Mouse (Mus musculus) thymus, postnatal 4 days (tissue): ENCODE results near the gene Rho.

Experiments used
- DNase-seq: peaks from one replicate; pipeline ENCODE4 v3.0.0; 2021

The Rho gene

DNA sequence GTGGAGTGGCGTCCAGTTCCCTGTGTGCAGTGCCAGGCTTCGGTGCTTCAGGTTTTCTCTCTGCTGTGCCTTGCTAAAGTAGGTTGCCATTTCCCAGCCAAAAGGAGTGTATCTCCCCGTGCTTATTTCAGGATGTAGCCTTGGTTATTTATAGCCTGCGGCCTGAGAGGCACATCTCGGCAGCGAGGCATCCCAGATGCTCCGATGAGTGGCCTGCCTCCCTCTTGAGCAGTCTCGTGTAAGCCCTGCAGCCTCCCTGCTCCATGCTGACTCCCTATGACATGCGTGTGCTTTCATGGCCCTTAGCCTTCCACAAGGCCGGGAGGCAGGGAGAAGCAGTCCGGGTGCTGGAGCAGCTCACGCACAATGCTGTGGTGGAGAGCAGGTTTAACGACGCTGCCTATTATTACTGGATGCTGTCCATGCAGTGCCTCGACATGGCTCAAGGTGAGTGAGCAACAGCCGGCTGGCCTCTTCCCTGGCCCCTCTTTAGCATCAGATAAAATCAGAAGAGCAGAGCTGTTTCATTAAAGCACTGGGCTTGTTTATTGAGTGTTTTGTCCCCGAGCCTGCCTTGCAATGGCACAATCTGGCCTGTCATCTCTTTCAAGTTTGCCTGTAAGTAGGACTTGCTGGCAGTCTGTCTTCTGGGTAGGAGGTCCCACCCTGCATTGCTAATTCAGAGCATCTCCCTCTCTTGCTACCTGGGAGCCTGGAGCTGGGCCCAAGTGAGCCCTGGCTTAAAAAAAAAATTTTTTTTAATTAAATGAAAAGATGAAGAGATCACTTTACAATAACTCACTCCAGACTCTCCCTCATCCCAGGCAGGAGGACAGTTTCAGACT, 15.7 kb upstream of the Rho start:
- DNase-seq, result no peak

GRCm38 (mm10) chr6:115916611-115917010, 14.9 kb upstream of the Rho start:
- DNase-seq, result no peak

GRCm38 (mm10) chr6:115918615-115919014, 12.9 kb upstream of the Rho start:
- no peak for DNase-seq

DNA sequence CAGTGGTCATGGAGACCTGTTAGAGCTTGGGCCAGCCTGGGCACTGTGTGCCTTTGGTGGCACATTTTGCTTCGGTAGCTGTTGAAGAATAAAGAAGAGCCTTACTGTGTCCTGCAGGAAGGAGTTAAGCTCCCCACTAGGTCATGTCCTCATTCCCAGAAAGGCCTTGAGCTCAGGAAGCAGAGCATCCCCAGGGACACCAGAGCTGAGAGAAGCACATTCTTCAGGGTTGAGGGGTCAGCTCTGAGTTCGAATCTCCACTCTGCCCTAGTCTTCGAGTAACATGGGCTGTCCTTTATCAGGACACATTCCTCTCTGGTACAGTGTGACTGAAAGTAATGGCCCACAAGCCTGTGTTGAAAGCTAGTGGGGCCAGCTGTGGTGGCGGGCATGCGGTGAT, 11.7 kb upstream of the Rho start:
- DNase-seq, result no peak

- no peak for DNase-seq
Measured at GRCm38 (mm10) chr6:115924829-115925228, 6.7 kb upstream of the Rho start.

DNA sequence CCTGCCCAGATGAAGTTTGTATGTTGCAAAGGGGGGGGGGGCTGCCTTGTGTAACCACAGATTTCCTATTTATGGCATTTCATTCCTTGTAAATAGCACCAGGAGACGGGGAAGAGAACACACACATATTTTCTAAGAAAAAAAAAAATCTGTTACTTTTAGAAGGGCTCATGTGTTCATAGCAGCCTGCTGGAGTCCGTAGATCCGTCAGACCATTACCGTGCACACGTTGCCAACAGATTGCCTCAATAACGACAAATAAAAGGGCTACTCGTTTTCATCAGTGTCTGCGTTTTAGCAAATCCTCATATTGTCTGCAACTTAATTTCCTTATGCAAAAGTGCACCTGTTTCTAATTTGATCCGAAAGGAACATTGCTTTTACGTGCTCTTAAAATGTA, 5.1 kb upstream of the Rho start:
- no peak for DNase-seq

DNA sequence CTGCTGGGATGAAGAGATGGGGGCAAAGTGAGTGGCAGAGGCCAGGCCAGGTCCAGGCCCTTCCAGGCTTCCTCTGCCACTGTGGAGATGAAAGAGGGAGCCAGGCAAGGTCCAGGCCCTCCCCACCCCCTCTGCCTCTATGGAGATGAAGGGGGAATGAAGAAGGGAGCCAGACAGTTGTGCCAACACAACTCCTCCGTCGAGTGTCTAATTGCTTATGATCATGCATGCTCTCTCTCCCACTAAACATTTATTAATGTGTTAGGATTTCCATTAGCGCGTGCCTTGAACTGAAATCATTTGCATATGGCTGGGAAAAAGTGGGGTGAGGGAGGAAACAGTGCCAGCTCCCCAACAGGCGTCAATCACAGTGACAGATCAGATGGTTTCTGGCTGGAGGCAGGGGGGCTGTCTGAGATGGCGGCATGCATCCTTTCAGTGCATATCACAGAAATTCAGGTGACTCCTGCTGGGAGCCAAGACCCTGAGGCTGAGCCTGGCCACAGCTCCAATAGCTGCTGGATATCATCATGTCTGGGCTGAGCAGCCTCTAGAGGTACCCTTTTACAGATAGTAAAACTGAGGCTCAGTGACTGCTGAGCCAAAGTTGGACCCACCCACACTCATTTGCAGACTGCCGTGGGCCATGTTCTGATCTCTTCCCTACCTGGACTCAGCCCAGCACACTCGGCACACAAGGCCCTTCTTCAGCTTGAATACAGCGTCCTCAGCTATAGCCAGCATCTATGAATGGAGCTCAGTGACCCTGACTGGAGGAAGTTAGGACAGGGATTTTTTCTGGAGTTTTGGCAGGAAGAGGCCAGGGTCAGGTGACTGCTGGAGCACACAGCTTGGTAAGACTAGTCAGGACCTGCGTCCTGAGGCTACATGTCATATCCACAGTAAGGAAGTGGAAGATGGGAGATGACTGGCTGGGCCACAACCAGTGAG, 4.0 kb upstream of the Rho start:
- DNase-seq, result no peak

DNA sequence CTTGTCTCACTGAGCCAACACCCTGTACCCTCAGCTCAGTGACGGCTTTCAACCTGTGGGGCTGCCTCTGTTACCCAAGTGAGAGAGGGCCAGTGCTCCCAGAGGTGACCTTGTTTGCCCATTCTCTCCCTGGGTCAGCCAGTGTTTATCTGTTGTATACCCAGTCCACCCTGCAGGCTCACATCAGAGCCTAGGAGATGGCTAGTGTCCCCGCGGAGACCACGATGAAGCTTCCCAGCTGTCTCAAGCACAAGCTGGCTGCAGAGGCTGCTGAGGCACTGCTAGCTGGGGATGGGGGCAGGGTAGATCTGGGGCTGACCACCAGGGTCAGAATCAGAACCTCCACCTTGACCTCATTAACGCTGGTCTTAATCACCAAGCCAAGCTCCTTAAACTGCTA, 1.5 kb upstream of the Rho start:
- DNase-seq, result no peak

GRCm38 (mm10) chr6:115932391-115932790, 843 bp downstream of the Rho start:
- no peak for DNase-seq

- no peak for DNase-seq
Measured at GRCm38 (mm10) chr6:115935544-115935943, 4.0 kb downstream of the Rho start.

DNA sequence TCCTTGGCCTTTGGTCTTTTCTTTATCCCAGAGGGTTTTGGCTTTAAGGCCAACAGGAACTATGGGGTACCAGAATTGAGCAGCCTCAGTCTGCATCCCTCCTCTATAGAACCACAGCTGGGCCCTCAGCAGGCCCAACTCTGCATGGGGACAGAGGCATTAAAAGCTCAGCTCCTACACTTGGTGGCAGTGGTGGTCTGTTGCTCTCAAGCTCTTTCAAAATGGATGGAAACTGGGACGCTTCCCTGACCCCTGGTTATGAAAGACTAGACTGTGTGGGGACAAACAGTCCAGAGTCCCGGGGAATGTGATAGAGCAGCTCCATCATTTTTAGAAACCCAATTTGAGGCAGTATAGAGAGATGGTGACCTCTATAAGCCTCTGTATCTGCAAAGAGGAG, 6.5 kb downstream of the Rho start:
- no peak for DNase-seq

DNA sequence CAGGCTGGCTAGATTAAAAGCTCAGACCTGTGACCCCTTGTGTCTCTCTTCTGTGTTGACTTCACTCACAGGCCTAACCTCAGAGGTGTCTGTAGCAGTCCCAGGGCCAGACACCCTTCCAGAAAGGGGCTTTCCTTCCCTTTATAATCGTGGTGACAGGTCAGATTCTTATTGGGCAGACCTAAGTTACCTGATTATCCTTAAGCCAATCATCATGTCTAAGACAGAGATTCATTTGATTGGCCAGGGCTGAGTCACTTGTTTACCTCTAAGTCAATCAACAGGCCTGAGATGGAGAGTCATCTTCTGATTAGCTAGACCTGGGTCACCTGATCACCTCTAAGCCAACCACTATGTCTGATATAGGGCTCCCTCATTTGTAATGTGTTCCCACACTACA, 7.2 kb downstream of the Rho start:
- no peak for DNase-seq

DNA sequence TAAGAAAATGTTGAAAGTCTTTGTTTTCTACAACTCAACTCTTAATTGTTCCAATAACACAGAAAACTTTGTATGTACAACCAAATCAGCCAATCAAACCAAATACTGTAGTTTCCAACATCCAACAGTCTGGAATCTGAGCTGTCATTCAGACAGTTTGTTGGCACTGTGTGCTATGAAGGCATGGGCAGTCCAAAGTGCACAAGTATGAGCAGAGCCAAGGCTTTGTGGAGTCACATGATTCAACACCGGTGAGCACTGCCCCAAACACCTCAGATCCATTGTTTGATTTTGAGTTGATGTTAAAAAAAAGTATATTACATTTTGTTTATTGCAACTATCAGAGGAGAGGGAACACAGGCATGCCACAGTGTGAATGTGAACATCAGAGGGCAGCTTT, 9.1 kb downstream of the Rho start:
- no peak for DNase-seq

DNA sequence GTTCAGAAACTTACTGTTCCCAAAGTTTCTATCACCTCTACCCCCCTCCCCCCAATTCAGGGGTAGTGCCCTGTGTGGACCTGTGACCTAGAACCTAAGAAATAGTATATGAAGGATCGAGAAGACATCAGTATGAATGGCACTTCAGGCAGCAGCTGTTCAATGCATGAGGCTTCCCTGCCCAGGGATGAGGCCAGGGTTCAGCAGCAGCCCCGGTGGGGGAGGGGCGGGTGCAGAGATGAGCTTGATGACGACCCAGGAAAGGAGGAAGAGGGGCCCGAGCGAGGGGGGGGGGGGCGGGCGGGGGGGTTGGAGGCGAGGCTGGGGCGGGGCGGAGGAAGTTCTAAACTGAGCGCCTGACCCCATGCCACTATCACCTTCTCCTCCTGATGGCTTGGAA, 9.6 kb downstream of the Rho start:
- peak; percentile 75 for DNase-seq

- no peak for DNase-seq
Measured at GRCm38 (mm10) chr6:115943498-115944427, 12.2 kb downstream of the Rho start.

- DNase-seq, result no peak
Measured at GRCm38 (mm10) chr6:115944638-115945037, 13.1 kb downstream of the Rho start, which contains the start of gene H1foo. TSS of gene H1foo (plus strand) at chr6:115944938.

DNA sequence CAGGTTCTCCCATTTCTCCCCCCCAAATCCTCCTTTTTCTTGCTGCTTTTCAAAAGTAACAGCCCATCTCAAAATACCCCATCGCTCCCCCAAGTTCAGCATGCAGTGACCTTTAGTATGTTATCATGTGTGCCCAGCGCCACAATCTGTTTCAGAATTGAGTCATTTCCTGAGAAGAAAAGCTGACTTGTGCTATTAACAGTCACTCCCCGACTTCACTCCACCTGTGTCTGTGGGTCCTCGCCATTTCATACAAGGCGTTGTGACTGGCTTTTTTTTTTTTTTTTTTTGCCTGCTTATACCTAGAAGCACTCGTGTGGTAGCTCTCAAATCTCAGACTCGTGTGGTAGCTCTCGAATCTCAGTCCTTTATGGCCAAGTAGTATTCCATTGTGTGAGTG, 14.1 kb downstream of the Rho start:
- no peak for DNase-seq

DNA sequence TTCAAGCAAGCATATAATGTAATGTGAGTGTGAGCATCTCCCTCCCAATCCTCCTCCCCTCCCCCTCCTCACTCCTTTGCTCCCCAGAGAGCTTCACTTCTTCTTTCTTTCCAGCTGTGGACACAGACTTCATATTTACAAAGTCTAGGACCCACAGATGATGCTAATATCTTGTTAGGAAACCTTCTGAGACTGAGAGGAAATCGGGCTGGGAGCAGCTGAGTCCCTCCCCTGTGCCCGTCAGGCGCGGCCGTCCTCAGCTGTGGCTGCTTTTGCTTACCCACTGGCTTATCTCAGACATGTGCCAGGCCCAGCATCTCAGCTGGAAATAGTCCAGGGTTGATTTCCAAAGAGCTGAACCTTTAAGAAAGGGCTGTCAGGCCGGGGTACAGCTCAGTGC, 14.8 kb downstream of the Rho start:
- peak; percentile 43 for DNase-seq

- no peak for DNase-seq
Measured at GRCm38 (mm10) chr6:115954506-115955074, 23.0 kb downstream of the Rho start.

- DNase-seq, result no peak
Measured at GRCm38 (mm10) chr6:115955169-115955568, 23.6 kb downstream of the Rho start.

DNA sequence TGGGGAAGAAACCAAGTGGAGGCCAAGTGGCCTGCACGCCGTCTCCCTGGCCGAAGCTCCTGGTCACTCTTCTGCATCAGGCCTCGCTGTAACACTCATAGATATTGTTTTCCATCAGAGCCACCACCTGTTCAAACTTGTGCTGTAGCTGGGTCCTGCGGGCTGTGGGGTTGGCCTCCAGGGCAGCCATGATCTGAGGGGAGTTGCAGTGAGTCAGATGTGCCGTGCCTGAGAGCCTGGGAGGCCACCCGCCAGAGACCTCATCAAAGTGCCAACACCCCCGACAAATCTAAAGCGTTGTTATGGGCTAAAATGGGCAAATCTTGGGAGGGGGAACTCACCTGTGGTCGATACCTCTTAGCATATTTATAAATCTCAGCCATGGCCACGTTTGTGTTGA, 24.1 kb downstream of the Rho start:
- DNase-seq, result no peak

DNA sequence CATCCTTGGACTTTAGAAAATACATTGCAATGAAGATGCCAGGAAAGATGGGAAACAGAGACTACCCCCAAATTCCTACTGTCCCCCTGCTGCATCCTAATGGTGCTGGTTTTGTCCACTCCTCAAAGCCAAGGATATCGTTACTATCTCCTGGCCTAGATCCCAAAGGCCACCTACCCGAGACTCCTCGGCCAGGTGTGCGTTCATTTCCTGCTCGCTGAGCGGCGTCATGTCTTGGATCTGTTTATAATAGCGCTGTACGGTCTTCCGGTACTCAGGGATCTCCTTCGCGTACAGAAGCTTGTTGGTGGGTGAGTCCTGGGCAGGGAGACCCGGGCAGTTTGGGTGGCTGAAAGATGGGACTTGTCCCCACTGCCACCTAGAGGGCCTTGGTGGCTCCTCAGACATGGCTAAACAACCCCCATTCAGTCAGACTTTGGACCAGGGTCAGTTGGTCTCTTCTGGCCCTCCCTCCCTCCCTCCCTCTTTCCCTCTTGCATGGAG, 24.9 kb downstream of the Rho start:
- DNase-seq, result no peak
